Mouse (Mus musculus) bone marrow, adult 2 months (tissue): ENCODE measurements at regions not wholly inside any gene's neighbourhood (a gene's known extent, or its start where the extent isn't known, plus 50 kb on each side); places are given as distances from the start of the nearest gene placed in this dataset.

Source experiments
- CTCF ChIP-seq: fragments of 200-500 bp; IDR thresholded peaks from 2 replicates; pipeline ENCODE4 v1.5.1; 2011; ENCODE audit warnings: low read length, control low read depth; ENCODE audit not compliant: control insufficient read depth, insufficient read depth
- POLR2A ChIP-seq: fragments of 200-500 bp; IDR thresholded peaks from 2 replicates; pipeline ENCODE4 v1.6.1; 2011; ENCODE audit warnings: low read depth, mild to moderate bottlenecking, control low read depth, low read length, borderline replicate concordance; ENCODE audit not compliant: control insufficient read depth

- no peak for TF ChIP-seq CTCF
- TF ChIP-seq POLR2A, result no peak
Observed at GRCm38 (mm10) chr3:15243584-15243983, 88.5 kb downstream of the Gm9733 start.
